Comparison of ENCODE assay signal across 8 mouse cellular contexts in genomic region chr7:109752008-109752925, GRCm38 (mm10). TPM values are rescaled to one million over a fixed set of nuclear protein-coding genes. Genes with fewer than 3 reads are reported as not detected.
DNase-seq lines count a peak whose midpoint lies in the region; ATAC-seq and TF ChIP-seq lines count a peak whose summit lies in the region.

Tmem9b (minus strand) TSS chr7:109752875.

- intact Hi-C loops in heart, postnatal 25 days (cut with DNase I): no loop called here

- ATAC-seq in forebrain, embryonic 16.5 days: peak; percentile 91
- ATAC-seq in lung, embryonic 14.5 days (ENCODE audit: insufficient read depth): peak; percentile 91
- peak; percentile 74 for ATAC-seq in neutrophil, adult 5-6 weeks (ENCODE audit: extremely low read depth, insufficient number of reproducible peaks, low FRiP score, poor library complexity, severe bottlenecking)

- H3K9ac ChIP-seq in ES-E14 (ENCODE audit: insufficient read depth, low read depth, low read length, poor library complexity, severe bottlenecking): peak within 1 kb of the TSS; percentile 88
- peak within 1 kb of the TSS; percentile 90 for H3K9ac ChIP-seq in forebrain, embryonic 16.5 days (replicated peaks; ENCODE audit: low read depth, low read length)
- H3K9ac ChIP-seq in lung, embryonic 14.5 days: peak within 1 kb of the TSS; percentile 92

- in situ Hi-C loops in ES-E14 (cut with MboI; ENCODE audit: low sequenced_read_pairs in 2 of 2, unreplicated experiment in 2 of 2): no loop called here

- peak within 1 kb of the TSS; percentile 76 for H3K4me2 ChIP-seq in forebrain, embryonic 16.5 days (ENCODE audit: low read length)
- H3K4me2 ChIP-seq in lung, embryonic 14.5 days: peak within 1 kb of the TSS; percentile 76

- H3K9me3 ChIP-seq in ES-E14 (ENCODE audit: control insufficient read depth, insufficient read depth, low read depth, low read length): no peaks in the 10 kb centered on the region
- H3K9me3 ChIP-seq in forebrain, embryonic 16.5 days (ENCODE audit: control insufficient read depth, low read length): no peaks in the 10 kb centered on the region
- H3K9me3 ChIP-seq in lung, embryonic 14.5 days (ENCODE audit: low read depth, low read length): no peaks in the 10 kb centered on the region

- no peaks in the 10 kb centered on the region for H3K36me3 ChIP-seq in ES-E14 (ENCODE audit: control insufficient read depth, insufficient read depth, low read length, poor library complexity, severe bottlenecking)
- H3K36me3 ChIP-seq in forebrain, embryonic 16.5 days (ENCODE audit: control insufficient read depth, insufficient read depth): no peaks in the 10 kb centered on the region
- no peaks in the 10 kb centered on the region for H3K36me3 ChIP-seq in lung, embryonic 14.5 days (ENCODE audit: insufficient read depth)

- TF ChIP-seq CTCF in layer of hippocampus, adult 2 months (conservative IDR thresholded peaks at IDR 0.05): peak; percentile 46
- TF ChIP-seq CTCF in lung, embryonic 14.5 days (IDR thresholded peaks at IDR 0.05; ENCODE audit: low read depth): peak; percentile 32; the same call in 1 of the 2 replicates

- no peaks in the 10 kb centered on the region for H3K27me3 ChIP-seq in forebrain, embryonic 16.5 days (replicated peaks; ENCODE audit: control insufficient read depth, insufficient read depth, low read length)
- H3K27me3 ChIP-seq in lung, embryonic 14.5 days (ENCODE audit: insufficient read depth, low read length): no peaks in the 10 kb centered on the region

- H3K27ac ChIP-seq in ES-E14 (ENCODE audit: insufficient read depth, low read depth, low read length, poor library complexity, severe bottlenecking): no peak within 1 kb of the TSS
- H3K27ac ChIP-seq in forebrain, embryonic 16.5 days (ENCODE audit: low read length): peak within 1 kb of the TSS; percentile 70
- H3K27ac ChIP-seq in layer of hippocampus, adult 2 months: peak within 1 kb of the TSS; percentile 98
- peak within 1 kb of the TSS; percentile 75 for H3K27ac ChIP-seq in lung, embryonic 14.5 days (ENCODE audit: low read depth)

- H3K4me3 ChIP-seq in ES-E14 (ENCODE audit: insufficient read depth in 1 of 2, low read depth in 1 of 2, low read length in 2 of 2, poor library complexity in 1 of 2, severe bottlenecking in 1 of 2): peak within 1 kb of the TSS; percentile 88 to 90
- H3K4me3 ChIP-seq in forebrain, embryonic 16.5 days (replicated peaks; ENCODE audit: low read length): peak within 1 kb of the TSS; percentile 86
- H3K4me3 ChIP-seq in layer of hippocampus, adult 2 months: peak within 1 kb of the TSS; percentile 62
- peak within 1 kb of the TSS; percentile 85 for H3K4me3 ChIP-seq in lung, embryonic 14.5 days (ENCODE audit: low read depth, low read length)

- no peaks in the 10 kb centered on the region for H3K4me1 ChIP-seq in ES-E14 (ENCODE audit: control insufficient read depth in 2 of 2, insufficient read depth in 2 of 2, low read length in 2 of 2, poor library complexity in 1 of 2)
- peaks cover 16% of the 10 kb centered on the region for H3K4me1 ChIP-seq in forebrain, embryonic 16.5 days (replicated peaks; ENCODE audit: control insufficient read depth, insufficient read depth, low read length)
- no peaks in the 10 kb centered on the region; the same call in 1 of the 2 replicates for H3K4me1 ChIP-seq in lung, embryonic 14.5 days (ENCODE audit: insufficient read depth)

- under 1% methylated on average over 58 of the region's 74 CpGs for WGBS in forebrain, embryonic 16.5 days
- whole genome bisulfite sequencing in lung, embryonic 14.5 days: under 1% methylated on average over 74 of the region's 74 CpGs

- DNase-seq in ES-E14 (ENCODE audit: low read depth, low spot score): peak; percentile 25
- peak; percentile 77 for DNase-seq in cerebellum, adult 11-12 months
- peak; percentile 75 for DNase-seq in heart, postnatal 25 days (ENCODE audit: low spot score)
- peak; percentile 71 to 84 for DNase-seq in layer of hippocampus, adult 2 months (ENCODE audit: low spot score in 2 of 2)
- DNase-seq in lung, embryonic 14.5 days: peak; percentile 90
- peak; percentile 85 for DNase-seq in testis, postnatal 14 days (ENCODE audit: low spot score)

TF ChIP-seq in ES-E14, 5 proteins besides CTCF, POLR2A, EP300 and RAD21:
- peak; percentile 69 for TF ChIP-seq HCFC1 (IDR thresholded peaks at IDR 0.05; ENCODE audit: borderline replicate concordance, insufficient read depth, low read length)
- no peak for TF ChIP-seq ZNF384 (IDR thresholded peaks at IDR 0.05; ENCODE audit: low read depth, low read length)
- TF ChIP-seq MAFK (IDR thresholded peaks at IDR 0.05; ENCODE audit: insufficient read depth, low read depth, low read length): no peak
- TF ChIP-seq CHD2 (IDR thresholded peaks at IDR 0.05; ENCODE audit: low read depth, low read length): no peak
- TF ChIP-seq ZC3H11A (IDR thresholded peaks at IDR 0.05; ENCODE audit: borderline replicate concordance, low read depth, low read length): no peak

RNA-seq across cellular contexts. Expression of gene Tmem9b, which starts in this region (rescaled TPM):
- 11.1 and 17.2 TPM in 2 replicates for total RNA-seq in ES-E14 (2012; rRNA removed)
- polyA plus RNA-seq in forebrain, embryonic 16.5 days (2015; fragmentation: Nextera tagmentation; extraction: Ambion mirVana): 98.7 and 100 TPM in 2 replicates
- 10 to 100 TPM; 28.5 to 31.3 TPM for total RNA-seq in heart, postnatal 25 days (2021)
- total RNA-seq in layer of hippocampus, adult 2 months (2021): 100 to 1,000 TPM; 101 to 102 TPM
- polyA plus RNA-seq in lung, embryonic 14.5 days (2014; fragmentation: Nextera tagmentation; extraction: Ambion mirVana): 50.4 and 53.0 TPM in 2 replicates
- total RNA-seq in neutrophil, adult 5-6 weeks (2017): 34.6 and 36.2 TPM in 2 replicates

Comparison
In these comparisons a context has a peak if more than half of its experiments do, and no peak if none do; other contexts are left out.
1. DNase-seq: peak in every context shown above with its lines; median percentile 90 in lung, embryonic 14.5 days; 85 in testis, postnatal 14 days; 78 in layer of hippocampus, adult 2 months; 77 in cerebellum, adult 11-12 months; 75 in heart, postnatal 25 days; 25 in ES-E14.